Mouse (Mus musculus) liver, adult 2 months (tissue): Measurements from ENCODE around the gene Ipo13.

Experiments
- CTCF ChIP-seq: fragments of 200-500 bp; IDR thresholded peaks from 2 replicates; pipeline ENCODE4 v1.5.1; 2011; ENCODE audit warnings: low read depth, low read length, control low read depth
- POLR2A ChIP-seq: fragments of 200-500 bp; IDR thresholded peaks from 2 replicates; pipeline ENCODE4 v1.6.1; 2011; ENCODE audit warnings: low read length, control low read depth; ENCODE audit not compliant: insufficient read depth; ENCODE audit errors: extremely low read depth

GRCm38 (mm10) chr4:117878301-117878700 is 36.5 kb downstream of the Ipo13 start:
- TF ChIP-seq POLR2A (no peak), CTCF (no peak)
